Mouse (Mus musculus) lung, adult 2 months (tissue): ENCODE results near the gene H2-T23.

Experiments
- CTCF ChIP-seq: fragments of 200-500 bp; IDR thresholded peaks from 2 replicates; pipeline ENCODE4 v1.5.1; 2011; ENCODE audit warnings: mild to moderate bottlenecking, low read length, control low read depth; ENCODE audit not compliant: insufficient read depth
- POLR2A ChIP-seq: fragments of 200-500 bp; IDR thresholded peaks from 2 replicates; pipeline ENCODE4 v1.6.1; 2011; ENCODE audit warnings: low read depth, mild to moderate bottlenecking, control low read depth, low read length, borderline replicate concordance; ENCODE audit errors: extremely low read depth

GRCm38 (mm10) chr17:36017046-36017445 is 15.6 kb downstream of the H2-T23 start:
- TF ChIP-seq POLR2A, result no peak
- no peak for TF ChIP-seq CTCF
